ENCODE assay signal across 16 mouse cellular contexts in genomic region chr7:144689855-144690254, GRCm38 (mm10).
DNase-seq lines count a peak whose midpoint lies in the region; ATAC-seq and TF ChIP-seq lines count a peak whose summit lies in the region.
"Had no signal": no experiment of that assay in that cellular context is flagged by ENCODE, and none has a peak within 500 bp of the region (broad histone marks: within the 10 kb centered on the region; RNA-seq: fewer than 3 reads in every experiment).

No protein-coding gene starts in this region.

- H3K4me3 ChIP-seq in kidney, adult 2 months (ENCODE audit: insufficient read depth, low read depth, low read length): no peak overlapping the region
- no peak overlapping the region for H3K4me3 ChIP-seq in intestine, embryonic 16.5 days (ENCODE audit: low read length)
- H3K4me3 ChIP-seq in stomach, embryonic 16.5 days (replicated peaks; ENCODE audit: low read length): no peak overlapping the region
- no peak overlapping the region for H3K4me3 ChIP-seq in liver, postnatal 0 days (ENCODE audit: low read depth, low read length)
- H3K4me3 ChIP-seq: myocyte had no signal

- no peak overlapping the region for H3K4me2 ChIP-seq in intestine, embryonic 16.5 days (ENCODE audit: low read depth, low read length)
- H3K4me2 ChIP-seq in stomach, embryonic 16.5 days (ENCODE audit: low read depth, low read length): no peak overlapping the region
- H3K4me2 ChIP-seq in liver, postnatal 0 days (ENCODE audit: low read depth, low read length): no peak overlapping the region

- no peak overlapping the region for H3K9ac ChIP-seq in intestine, embryonic 16.5 days (ENCODE audit: low read depth, low read length)
- peak overlapping the region; percentile 7; the same call in 1 of the 2 replicates for H3K9ac ChIP-seq in stomach, embryonic 16.5 days (ENCODE audit: low read length)
- H3K9ac ChIP-seq in liver, postnatal 0 days (replicated peaks): no peak overlapping the region
- H3K9ac ChIP-seq: forebrain, postnatal 0 days; liver, embryonic 14.5 days had no signal

- no peak for TF ChIP-seq EP300 in liver, postnatal 0 days (IDR thresholded peaks at IDR 0.05; ENCODE audit: low read depth)

- no peak for TF ChIP-seq CTCF in kidney, adult 2 months (conservative IDR thresholded peaks at IDR 0.05; ENCODE audit: insufficient read depth, insufficient read length, low read depth, low read length)
- no peak for TF ChIP-seq CTCF in liver, postnatal 0 days (IDR thresholded peaks at IDR 0.05; ENCODE audit: low read depth)

- H3K36me3 ChIP-seq in kidney, adult 2 months (ENCODE audit: control insufficient read depth, insufficient read depth, low read length): no peaks in the 10 kb centered on the region
- no peaks in the 10 kb centered on the region for H3K36me3 ChIP-seq in intestine, embryonic 16.5 days (ENCODE audit: control insufficient read depth, insufficient read depth, low read length)
- H3K36me3 ChIP-seq in stomach, embryonic 16.5 days (ENCODE audit: control insufficient read depth, insufficient read depth, low read length): no peaks in the 10 kb centered on the region
- no peaks in the 10 kb centered on the region for H3K36me3 ChIP-seq in liver, postnatal 0 days (replicated peaks; ENCODE audit: insufficient read depth, low read length)

- no peak for TF ChIP-seq POLR2A in kidney, adult 2 months (IDR thresholded peaks at IDR 0.05; ENCODE audit: low read depth, low read length)

- 37% methylated on average over 2 of the region's 2 CpGs for WGBS in kidney, adult 2 months
- 30% methylated on average over 2 of the region's 2 CpGs for WGBS in intestine, embryonic 16.5 days
- WGBS in stomach, embryonic 16.5 days: 39% methylated on average over 2 of the region's 2 CpGs
- WGBS in liver, postnatal 0 days (ENCODE audit: insufficient replicate concordance): 36% methylated on average over 2 of the region's 2 CpGs

- H3K27me3 ChIP-seq in kidney, adult 2 months (replicated peaks; ENCODE audit: control insufficient read depth, insufficient read depth, low read length): no peaks in the 10 kb centered on the region
- H3K27me3 ChIP-seq in intestine, embryonic 16.5 days (replicated peaks; ENCODE audit: control insufficient read depth, insufficient read depth, low read length): no peaks in the 10 kb centered on the region
- no peaks in the 10 kb centered on the region for H3K27me3 ChIP-seq in stomach, embryonic 16.5 days (ENCODE audit: control insufficient read depth, insufficient read depth, low read length)
- H3K27me3 ChIP-seq in liver, postnatal 0 days (ENCODE audit: insufficient read depth, low read length): no peaks in the 10 kb centered on the region
- H3K27me3 ChIP-seq: Patski had no signal

- no peak for DNase-seq in kidney, adult 2 months
- DNase-seq in kidney, postnatal 25 days: no peak
- peak; percentile 32 for DNase-seq in ovary, adult 18-20 months (ENCODE audit: low spot score)
- no peak for DNase-seq in ovary, postnatal 14 days (ENCODE audit: low spot score)
- no peak for DNase-seq in liver, postnatal 0 days
- DNase-seq: cerebellum, adult 9-10 months; gastrocnemius, postnatal 14 days; spleen, adult 18-20 months; thymus, adult 18-20 months had no signal

- H3K4me1 ChIP-seq in kidney, adult 2 months (ENCODE audit: control insufficient read depth, insufficient read depth, low read length): no peaks in the 10 kb centered on the region
- H3K4me1 ChIP-seq in intestine, embryonic 16.5 days (ENCODE audit: control insufficient read depth, insufficient read depth, low read length): peaks cover 10% of the 10 kb centered on the region
- H3K4me1 ChIP-seq in stomach, embryonic 16.5 days (ENCODE audit: control insufficient read depth, insufficient read depth, low read length): peaks cover 17% of the 10 kb centered on the region
- H3K4me1 ChIP-seq in liver, postnatal 0 days (ENCODE audit: insufficient read depth): no peaks in the 10 kb centered on the region

- peak overlapping the region; percentile 36; the same call in 1 of the 2 replicates for H3K27ac ChIP-seq in kidney, adult 2 months (ENCODE audit: insufficient read depth, low read depth, low read length)
- H3K27ac ChIP-seq in intestine, embryonic 16.5 days (ENCODE audit: low read length): peak overlapping the region; percentile 47
- H3K27ac ChIP-seq in stomach, embryonic 16.5 days (ENCODE audit: low read length): peak overlapping the region; percentile 66; the same call in 1 of the 2 replicates
- no peak overlapping the region for H3K27ac ChIP-seq in liver, postnatal 0 days (ENCODE audit: low read depth)
- H3K27ac ChIP-seq: liver, embryonic 14.5 days had no signal

- no peaks in the 10 kb centered on the region for H3K9me3 ChIP-seq in intestine, embryonic 16.5 days (ENCODE audit: control insufficient read depth, low read length)
- no peaks in the 10 kb centered on the region for H3K9me3 ChIP-seq in stomach, embryonic 16.5 days (replicated peaks; ENCODE audit: control insufficient read depth, low read length)
- no peaks in the 10 kb centered on the region for H3K9me3 ChIP-seq in liver, postnatal 0 days (ENCODE audit: low read length)

- ATAC-seq in intestine, embryonic 16.5 days: peak; percentile 58
- peak; percentile 31; the same call in 1 of the 2 replicates for ATAC-seq in stomach, embryonic 16.5 days (ENCODE audit: insufficient read depth, low FRiP score)
- no peak for ATAC-seq in inflammation-experienced regulatory T-cells, adult 6 months
- ATAC-seq in liver, postnatal 0 days: no peak
- ATAC-seq: forebrain, postnatal 0 days; Patski had no signal

Comparison
In these comparisons a context has a peak if more than half of its experiments do, and no peak if none do; other contexts are left out.
1. ATAC-seq: peak in intestine, embryonic 16.5 days (single experiment) and stomach, embryonic 16.5 days (single experiment); none in inflammation-experienced regulatory T-cells, adult 6 months (single experiment) and liver, postnatal 0 days (single experiment).